Mouse (Mus musculus) skeletal muscle tissue, adult 2 months (tissue): Measurements from ENCODE around the gene Pdcd1lg2.

Experiments used
- DNase-seq: peaks from one replicate; pipeline ENCODE4 v3.0.0-alpha.2; 2012; ENCODE audit warnings: low read depth, low spot score

Gene Pdcd1lg2

GRCm38 (mm10) chr19:29469686-29470254, 59.1 kb downstream of the Pdcd1lg2 start:
- DNase-seq, result no peak

DNA sequence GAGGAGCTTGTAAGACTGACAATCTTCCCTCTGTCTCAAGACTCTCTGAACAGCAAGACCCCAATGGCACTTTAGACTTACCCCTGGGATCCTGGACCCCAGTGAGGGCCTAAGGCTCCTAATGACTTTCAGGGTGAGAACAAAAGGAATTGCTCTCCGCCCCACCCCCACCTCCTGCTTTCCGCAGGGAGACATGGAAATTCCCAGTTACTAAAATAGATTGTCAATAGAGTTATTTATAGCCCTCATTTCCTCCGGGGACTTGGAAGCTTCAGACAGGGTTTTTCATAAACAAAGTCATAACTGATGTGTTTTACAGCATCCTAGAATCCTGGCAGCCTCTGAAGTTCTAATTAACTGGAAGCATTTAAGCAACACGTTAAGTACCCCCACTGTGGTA, 59.9 kb downstream of the Pdcd1lg2 start:
- peak; percentile 35 for DNase-seq

- no peak for DNase-seq
These were observed 61.7 kb downstream of the Pdcd1lg2 start for GRCm38 (mm10) chr19:29472424-29472823.

- no peak for DNase-seq
These were observed 62.2 kb downstream of the Pdcd1lg2 start for GRCm38 (mm10) chr19:29472946-29473345.

GRCm38 (mm10) chr19:29474803-29475202, 64.1 kb downstream of the Pdcd1lg2 start:
- DNase-seq, result no peak

GRCm38 (mm10) chr19:29475210-29475620, 64.5 kb downstream of the Pdcd1lg2 start:
- DNase-seq, result no peak

- no peak for DNase-seq
These were observed 67.9 kb downstream of the Pdcd1lg2 start for GRCm38 (mm10) chr19:29478598-29478997.

DNA sequence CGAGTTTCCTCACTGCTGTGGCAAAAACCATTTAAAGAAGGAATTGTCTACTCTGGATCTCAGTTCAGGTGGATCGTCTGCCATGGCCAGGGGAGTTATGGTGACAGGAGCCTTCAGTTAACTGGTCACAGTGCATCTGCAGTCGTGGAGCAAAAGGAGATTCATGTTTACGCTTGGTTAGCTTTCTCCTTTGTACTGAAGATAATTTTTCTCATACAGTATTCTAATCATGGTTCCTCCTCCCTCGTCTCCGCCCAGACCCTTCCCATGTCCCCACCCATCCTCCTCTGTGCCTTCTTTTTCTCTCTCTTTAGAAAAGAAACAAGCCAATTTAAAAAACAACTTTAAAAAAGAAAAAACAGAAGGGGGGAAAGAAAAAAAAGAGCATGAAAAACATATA, 70.9 kb downstream of the Pdcd1lg2 start:
- DNase-seq, result no peak

GRCm38 (mm10) chr19:29482148-29482547, 71.4 kb downstream of the Pdcd1lg2 start:
- DNase-seq, result no peak

- DNase-seq, result no peak
These were observed 71.9 kb downstream of the Pdcd1lg2 start for GRCm38 (mm10) chr19:29482637-29483036.

- no peak for DNase-seq
These were observed 72.7 kb downstream of the Pdcd1lg2 start for GRCm38 (mm10) chr19:29483386-29483785.

DNA sequence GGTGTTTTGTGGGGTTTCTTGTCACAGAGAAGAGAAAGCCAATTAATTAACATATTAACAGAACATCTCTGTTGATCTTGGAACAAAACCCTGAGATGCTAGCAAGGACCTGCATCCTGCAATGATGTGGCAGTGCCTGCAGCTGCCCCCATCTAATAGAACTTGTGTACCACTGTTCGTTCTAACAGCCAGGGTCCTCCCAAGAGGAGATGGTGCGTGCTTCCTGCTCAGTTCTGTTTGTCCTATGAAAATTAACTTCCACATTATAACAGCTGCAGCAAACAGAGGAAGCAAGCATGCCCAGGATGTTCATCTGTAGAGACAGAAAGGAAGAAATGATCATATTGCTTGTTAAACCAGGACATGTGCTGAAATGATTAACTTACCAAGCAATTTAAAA, 73.8 kb downstream of the Pdcd1lg2 start:
- DNase-seq, result no peak

DNA sequence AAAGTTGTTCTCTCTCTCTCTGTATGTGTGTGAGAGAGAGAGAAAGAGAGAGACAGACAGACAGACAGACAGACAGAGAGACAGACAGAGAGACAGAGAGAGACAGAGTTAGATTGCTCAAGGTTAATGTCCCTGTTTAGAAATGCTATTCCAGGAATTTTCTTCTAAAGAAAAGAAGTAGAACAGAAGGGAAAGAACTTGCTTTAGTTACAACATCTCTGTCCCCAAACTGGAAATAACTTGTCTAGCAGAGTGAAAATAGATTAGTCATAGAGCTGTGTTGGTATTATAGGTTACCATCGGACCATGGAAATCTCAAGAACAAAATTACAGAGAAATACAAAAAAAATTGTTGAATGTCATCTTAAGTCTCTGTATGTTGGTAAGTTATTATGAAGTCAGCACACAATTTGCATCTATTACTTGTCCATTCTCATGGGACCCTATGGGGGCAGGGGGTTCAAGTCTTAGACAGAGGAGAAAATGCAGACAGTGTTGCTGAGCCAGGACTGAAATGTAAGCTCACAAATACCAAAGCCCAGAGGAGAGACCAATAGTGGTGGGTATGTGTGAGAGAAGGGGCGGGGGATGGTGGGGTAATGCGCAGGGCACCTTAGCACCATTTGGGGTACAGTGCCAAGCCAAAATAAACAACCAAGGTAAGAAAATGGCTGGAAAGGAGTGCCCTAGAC, 74.7 kb downstream of the Pdcd1lg2 start:
- no peak for DNase-seq

DNA sequence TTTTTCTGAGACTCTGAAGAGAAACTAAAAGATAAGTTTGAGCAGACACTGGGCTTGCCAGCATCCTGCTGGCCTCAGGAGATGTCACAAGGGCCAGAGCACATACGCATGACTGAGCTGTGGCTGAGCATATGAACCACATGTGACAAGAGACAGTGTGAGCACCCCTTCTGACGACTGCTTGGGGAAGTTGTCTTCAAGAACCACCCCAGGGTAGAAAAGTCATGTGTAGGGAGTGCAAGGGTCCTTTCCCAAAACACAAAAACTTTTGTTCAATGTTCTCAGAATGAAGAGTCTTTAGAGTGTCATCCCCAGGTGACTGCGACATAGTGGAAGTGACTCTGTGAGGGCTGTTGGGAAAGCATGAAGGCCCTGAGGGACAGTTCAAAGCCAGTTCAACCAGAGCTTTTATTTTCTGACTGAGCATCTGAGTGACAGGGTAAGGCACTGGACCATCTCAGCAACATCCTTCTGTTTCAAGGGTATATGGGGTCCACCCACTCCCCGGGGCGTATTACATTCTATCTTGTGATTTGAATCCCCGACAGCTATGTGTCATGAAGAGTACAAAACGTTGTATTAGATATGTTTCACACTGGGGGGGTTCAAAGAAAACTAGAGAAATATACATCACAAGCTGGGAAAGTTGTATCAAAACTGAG, 76.0 kb downstream of the Pdcd1lg2 start:
- DNase-seq, result peak; percentile 46

DNA sequence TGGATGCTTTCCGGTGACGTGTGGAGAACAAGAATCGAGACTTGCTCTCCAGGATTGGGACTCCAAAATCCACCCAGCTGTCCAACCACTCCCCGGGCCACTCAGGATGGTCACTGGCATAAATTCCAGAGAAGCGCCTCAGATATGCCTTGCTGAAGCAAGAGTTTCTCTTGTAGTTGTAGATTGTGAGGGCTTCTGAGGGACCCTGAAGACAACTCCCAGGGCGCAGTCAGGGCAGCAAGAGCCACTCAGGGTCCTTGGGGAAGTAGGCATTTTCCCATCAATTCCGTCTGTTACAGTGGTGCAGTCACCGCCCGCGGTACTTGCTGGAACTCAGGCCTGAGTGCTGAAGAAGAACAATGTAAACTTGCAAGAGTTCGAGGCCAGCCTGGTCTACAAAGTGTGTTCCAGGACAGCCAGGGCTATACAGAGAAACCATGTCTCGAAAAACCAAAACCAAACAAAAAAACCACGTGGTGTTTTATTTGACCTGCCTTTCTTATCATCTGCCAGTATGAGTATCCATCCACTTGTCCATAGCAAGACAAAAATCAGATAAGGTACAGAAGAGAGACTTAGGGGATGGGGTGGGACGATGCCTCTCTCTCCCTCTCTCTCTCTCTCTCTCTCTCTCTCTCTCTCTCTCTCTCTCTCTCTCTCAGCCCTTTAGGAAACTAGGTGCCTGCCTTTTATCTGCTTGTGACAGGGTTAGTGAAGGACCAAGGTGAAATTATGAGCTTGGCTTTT, 76.8 kb downstream of the Pdcd1lg2 start:
- DNase-seq, result no peak

DNA sequence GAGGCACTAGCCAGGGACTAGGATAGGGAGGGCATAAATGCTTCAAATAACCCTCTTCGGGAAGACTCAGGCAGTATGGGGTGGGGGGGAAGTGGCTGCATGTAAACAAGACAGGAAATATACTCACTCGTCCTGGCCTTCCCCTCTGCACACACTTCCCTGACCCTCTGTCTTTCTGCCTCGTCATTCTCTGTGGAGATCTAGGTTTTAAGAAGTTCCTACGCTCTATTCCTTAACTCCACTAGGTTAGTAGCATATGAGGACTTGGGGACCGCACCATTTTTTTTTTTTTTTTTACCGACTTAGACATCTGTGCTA, 77.3 kb downstream of the Pdcd1lg2 start:
- DNase-seq, result no peak

GRCm38 (mm10) chr19:29488420-29488819, 77.7 kb downstream of the Pdcd1lg2 start:
- no peak for DNase-seq

DNA sequence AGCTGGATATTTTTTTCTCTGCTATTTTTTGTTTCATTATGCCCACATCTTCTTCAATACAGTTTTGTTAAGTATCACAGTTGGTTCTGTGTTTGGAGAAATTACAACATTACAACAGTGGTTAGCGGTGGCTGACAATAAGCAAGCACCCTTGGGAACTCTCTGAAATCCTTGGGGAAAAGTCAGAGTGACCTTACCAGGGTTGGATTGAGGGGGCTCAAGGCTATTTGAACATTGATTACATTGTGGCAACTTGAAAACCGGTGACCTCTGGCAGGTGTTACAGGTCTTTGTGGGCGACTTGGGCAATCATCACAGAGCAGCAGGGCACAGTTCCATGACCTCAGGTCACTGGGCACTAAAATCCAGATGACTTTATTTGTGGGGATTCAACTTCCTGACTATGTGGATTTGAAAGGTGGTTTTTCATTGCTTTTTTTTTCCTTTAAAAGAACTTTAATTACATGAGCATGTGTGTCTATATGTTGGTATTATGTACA, 79.1 kb downstream of the Pdcd1lg2 start:
- no peak for DNase-seq

- no peak for DNase-seq
These were observed 80.7 kb downstream of the Pdcd1lg2 start for GRCm38 (mm10) chr19:29491467-29491866.

DNA sequence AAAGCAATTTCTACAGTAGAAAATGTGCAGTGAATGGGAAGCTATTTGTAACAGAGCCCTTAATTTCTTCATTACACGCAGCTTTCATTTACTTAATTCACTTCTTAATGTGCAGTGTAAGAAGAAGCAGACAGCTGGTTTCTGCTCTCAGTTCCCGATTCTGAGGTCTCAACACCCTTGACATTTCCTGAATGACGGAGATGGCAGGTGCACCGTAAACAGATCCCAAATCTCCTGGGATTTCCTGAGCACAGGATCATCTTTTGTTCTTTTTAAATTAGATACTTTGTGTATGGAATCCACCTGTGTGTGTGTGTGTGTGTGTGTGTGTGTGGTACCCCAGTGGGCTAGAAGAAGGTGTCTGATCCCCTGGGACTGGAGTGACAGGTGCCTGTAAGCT, 83.7 kb downstream of the Pdcd1lg2 start:
- no peak for DNase-seq

- DNase-seq, result no peak
These were observed 85.4 kb downstream of the Pdcd1lg2 start for GRCm38 (mm10) chr19:29496001-29496597.
